In genomic region chr8:105347428-105348221, GRCm38 (mm10) we compare ENCODE assay signal across 7 mouse cellular contexts. TPM values are rescaled to one million over a fixed set of nuclear protein-coding genes. Genes with fewer than 3 reads are reported as not detected.
DNase-seq lines count a peak whose midpoint lies in the region; ATAC-seq lines count a peak whose summit lies in the region.

Gene Fhod1, minus strand, starts transcription at chr8:105347953.

- no peaks in the 10 kb centered on the region for H3K9me3 ChIP-seq in midbrain, embryonic 10.5 days (replicated peaks)

- intact Hi-C loops in gastrocnemius, postnatal 14 days (cut with DNase I; ENCODE audit: low total_unique reads): no loop called here
- intact Hi-C loops in left cerebral cortex, postnatal 25 days (cut with DNase I): loop anchor here (2.0 kb wide), 1 partner anchor 21 kb away; the partner anchor contains the start of genes Lrrc29 and Tmem208

- peak within 1 kb of the TSS; percentile 89 for H3K27ac ChIP-seq in midbrain, embryonic 10.5 days (replicated peaks)

- peak; percentile 93 for ATAC-seq in inflammation-experienced regulatory T-cells, adult 6 months

- H3K36me3 ChIP-seq in midbrain, embryonic 10.5 days: no peaks in the 10 kb centered on the region

- under 1% methylated on average over 53 of the region's 53 CpGs for WGBS in midbrain, embryonic 10.5 days

- peaks cover 21% of the 10 kb centered on the region for H3K27me3 ChIP-seq in midbrain, embryonic 10.5 days (ENCODE audit: low read depth, poor library complexity, severe bottlenecking)

- peaks cover 65% of the 10 kb centered on the region for H3K4me1 ChIP-seq in midbrain, embryonic 10.5 days

- peak within 1 kb of the TSS; percentile 76 for H3K4me3 ChIP-seq in midbrain, embryonic 10.5 days

- DNase-seq in adrenal gland, adult 18-20 months (ENCODE audit: low spot score in 2 of 2): peak; percentile 86 to 89
- peak; percentile 99 for DNase-seq in embryo, embryonic 10.5 days (ENCODE audit: low spot score)
- peak; percentile 95 for DNase-seq in gastrocnemius, postnatal 14 days
- peak; percentile 83 to 95 for DNase-seq in left cerebral cortex, postnatal 25 days (ENCODE audit: low spot score in 2 of 2)
- peak; percentile 96 for DNase-seq in midbrain, embryonic 10.5 days (ENCODE audit: low spot score)
- peak; percentile 79 for DNase-seq in right cerebral cortex, postnatal 4 days

RNA-seq across cellular contexts. Expression of gene Fhod1, which starts in this region (rescaled TPM):
- 1 to 10 TPM; 8.3 to 8.6 TPM for total RNA-seq in adrenal gland, adult 18-20 months (2021)
- total RNA-seq in gastrocnemius, postnatal 14 days (2021): 10 to 100 TPM; 12.1 to 15.6 TPM
- polyA plus RNA-seq in inflammation-experienced regulatory T-cells, adult 6 months (2017; shearing (Covaris generic)): 1 to 10 TPM; 3.1 to 3.5 (median 3.2) TPM
- total RNA-seq in left cerebral cortex, postnatal 25 days (2021): 1 to 10 TPM; 2.5 to 3.2 TPM
- 1.9 and 2.2 TPM in 2 replicates for polyA plus RNA-seq in midbrain, embryonic 10.5 days (2016; fragmentation: Nextera tagmentation; extraction: Ambion mirVana)

Comparison
In these comparisons a context has a peak if more than half of its experiments do, and no peak if none do; other contexts are left out.
1. Peak in every context shown above with its lines: DNase-seq, ATAC-seq, H3K4me3 ChIP-seq and H3K27ac ChIP-seq.